Mouse (Mus musculus) midbrain, embryonic 11.5 days (tissue): Measurements from ENCODE around the gene Hoxb4. TPM values are rescaled to one million over a fixed set of nuclear protein-coding genes. Genes with fewer than 3 reads are reported as not detected.

Experiments
- ATAC-seq: fragments of 200-750 bp; cut with Nextera tagmentation; 2 replicates; pipeline ENCODE4 v1.8.0; 2017; ENCODE audit warnings: moderate TSS enrichment, moderate library complexity; ENCODE audit not compliant: low FRiP score
- DNase-seq: peaks from one replicate; pipeline ENCODE4 v3.0.0; 2015; ENCODE audit warnings: low spot score; ENCODE audit errors: missing footprints
- H3K27ac ChIP-seq: fragments of 300-500 bp; sonication (generic); 2 replicates; pipeline ENCODE4 v1.5.1; 2014; ENCODE audit warnings: low read depth, low read length
- H3K27me3 ChIP-seq: fragments of 300-500 bp; sonication (generic); 2 replicates; pipeline ENCODE4 v1.6.1; 2014; ENCODE audit warnings: mild to moderate bottlenecking, low read length, moderate library complexity, mixed read lengths; ENCODE audit not compliant: control insufficient read depth, insufficient read depth
- H3K36me3 ChIP-seq: fragments of 300-500 bp; sonication (generic); 2 replicates; pipeline ENCODE4 v1.6.1; 2014; ENCODE audit warnings: mild to moderate bottlenecking, low read length, moderate library complexity, mixed read lengths; ENCODE audit not compliant: control insufficient read depth, insufficient read depth
- H3K4me1 ChIP-seq: fragments of 300-500 bp; sonication (generic); 2 replicates; pipeline ENCODE4 v1.6.1; 2014; ENCODE audit warnings: low read length; ENCODE audit not compliant: control insufficient read depth, insufficient read depth
- H3K4me2 ChIP-seq: fragments of 300-500 bp; sonication (generic); 2 replicates; pipeline ENCODE4 v1.6.1; 2014; ENCODE audit warnings: mild to moderate bottlenecking, moderate library complexity
- H3K4me3 ChIP-seq: fragments of 300-500 bp; sonication (generic); 2 replicates; pipeline ENCODE4 v1.5.1; 2014; ENCODE audit warnings: low read depth, low read length
- H3K9ac ChIP-seq: fragments of 300-500 bp; sonication (generic); 2 replicates; pipeline ENCODE4 v1.6.1; 2014; ENCODE audit warnings: low read length
- H3K9me3 ChIP-seq: fragments of 300-500 bp; sonication (generic); 2 replicates; pipeline ENCODE4 v1.6.1; 2016; ENCODE audit warnings: low read length; ENCODE audit not compliant: control insufficient read depth
- WGBS: fragments of 180-500 bp; shearing (Covaris S2); extraction: QIAGEN DNeasy Blood & Tissue Kit; methylation state at CpG from one replicate; pipeline ENCODE4 v1.1.7; 2014; 5-methylcytosine and 5-hydroxymethylcytosine counted together
- polyA plus RNA-seq: library from polyadenylated mRNA; unstranded; fragments of >200 nt; fragmentation: Nextera tagmentation; extraction: Ambion mirVana; gene quantifications from 2 replicates; pipeline ENCODE4 v1.2.1, GENCODE M21; 2014

The Hoxb4 gene
- polyA plus RNA-seq, 1 experiment from 2014 or later: not detected

DNA sequence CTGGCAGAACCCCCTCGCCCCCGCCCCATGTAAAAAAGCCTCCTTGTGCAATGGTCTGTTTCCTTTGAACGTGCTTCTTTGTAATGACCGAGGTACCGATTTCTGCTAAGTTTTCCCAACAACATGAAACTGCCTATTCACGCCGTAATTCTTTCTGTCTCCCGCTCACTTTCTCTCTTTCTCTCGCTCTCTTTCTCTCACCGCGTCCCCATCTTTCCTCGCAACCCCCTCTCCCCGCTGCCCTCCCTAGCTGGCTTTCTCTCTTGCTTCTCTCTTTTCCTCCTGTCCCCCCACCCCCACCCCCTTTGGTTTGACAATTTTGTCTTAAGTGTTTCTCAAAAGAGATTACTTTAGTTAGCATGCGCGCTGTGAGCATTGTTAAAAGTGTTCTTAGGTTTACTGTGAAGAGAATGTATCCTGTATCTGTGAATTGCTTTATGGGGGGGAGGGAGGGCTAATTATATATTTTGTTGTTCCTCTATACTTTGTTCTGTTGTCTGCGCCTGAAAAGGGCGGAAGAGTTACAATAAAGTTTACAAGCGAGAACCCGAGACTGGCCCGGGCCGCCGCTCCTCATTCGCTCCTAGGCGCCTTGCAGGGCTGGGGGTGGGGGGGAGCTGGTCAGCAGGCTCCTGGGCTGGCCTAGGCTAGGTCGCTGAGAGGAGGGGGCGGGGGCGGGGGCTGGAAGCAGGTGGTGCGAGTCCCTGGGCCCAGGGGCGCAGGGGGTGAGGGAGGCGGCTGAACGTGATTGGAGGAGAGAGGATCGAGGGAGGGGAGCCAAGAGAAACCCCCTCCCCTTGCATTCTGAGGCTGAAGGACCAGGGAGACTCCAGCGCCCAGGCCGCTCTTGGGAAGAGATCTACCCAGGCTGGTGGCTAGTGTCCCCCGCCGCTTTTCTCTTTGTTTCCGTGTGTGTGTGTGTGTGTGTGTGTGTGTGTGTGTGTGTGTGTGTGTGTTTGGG, 33.0 kb upstream of the Hoxb4 start:
- Histone ChIP-seq H3K9me3 (no peaks in the 10 kb centered on the region), H3K36me3 (no peaks in the 10 kb centered on the region), H3K4me1 (no peaks in the 10 kb centered on the region), H3K27ac (no peak overlapping the region), H3K4me3 (no peak overlapping the region; the same call in 1 of the 2 replicates), H3K9ac (no peak overlapping the region), H3K4me2 (peak overlapping the region; percentile 39; the same call in 1 of the 2 replicates), H3K27me3 (peaks cover 100% of the 10 kb centered on the region)
- no peak for ATAC-seq
- peak; percentile 94 for DNase-seq
- WGBS: under 1% methylated on average over 37 of the region's 37 CpGs

DNA sequence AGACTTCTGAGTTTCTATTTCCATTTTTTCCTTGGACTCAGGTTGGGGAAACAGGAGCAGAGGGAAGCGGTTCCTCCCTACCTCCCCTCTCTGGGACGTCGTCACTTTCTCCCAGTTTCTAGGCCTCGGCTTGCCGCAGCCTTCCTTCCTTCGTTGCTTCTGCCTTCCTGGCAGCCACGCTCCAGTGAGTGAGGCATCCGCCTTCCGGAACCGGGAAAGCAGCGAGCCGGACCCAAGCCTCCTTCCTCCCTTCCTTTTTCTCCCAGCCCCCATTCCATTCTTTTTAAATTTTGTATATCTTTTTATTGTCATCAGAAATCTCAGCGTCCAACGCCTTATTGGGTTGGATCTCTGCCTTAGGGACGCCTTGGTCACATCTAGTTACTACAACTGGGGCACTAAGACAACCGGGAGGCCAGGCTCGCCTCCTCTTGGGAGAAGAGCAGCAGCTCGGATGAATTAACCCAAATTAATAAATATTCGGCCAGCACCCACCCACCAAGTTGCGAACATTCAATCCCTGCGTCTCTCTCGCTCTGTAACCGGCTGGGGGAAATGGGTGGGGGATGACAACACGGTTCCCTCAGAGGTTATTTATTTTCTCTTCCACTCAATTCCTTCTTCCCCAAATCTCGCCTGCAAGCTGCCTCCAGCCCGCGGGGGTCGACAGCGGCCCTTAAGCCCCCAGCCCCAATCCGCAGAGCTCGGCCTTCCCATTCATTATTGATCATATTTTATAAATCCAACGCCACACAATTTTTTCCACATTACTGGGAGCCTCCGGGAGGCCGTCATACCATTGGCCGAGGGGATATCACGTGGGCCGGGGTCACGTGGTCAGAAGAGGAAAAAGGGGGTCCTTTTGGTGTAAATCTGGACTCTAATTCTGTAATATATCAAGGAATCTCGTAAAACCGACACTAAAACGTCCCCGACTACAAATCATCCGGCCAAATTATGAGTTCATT, 32.0 kb upstream of the Hoxb4 start, which contains the start of gene Hoxb7:
Gene Hoxb7, plus strand, starts transcription at position 853 of the 968 bp plus-strand sequence.
- Histone ChIP-seq H3K4me3 (peak within 1 kb of the TSS; percentile 14; the same call in 1 of the 2 replicates), H3K27ac (no peak within 1 kb of the TSS), H3K4me1 (no peaks in the 10 kb centered on the region), H3K27me3 (peaks cover 100% of the 10 kb centered on the region), H3K9me3 (no peaks in the 10 kb centered on the region), H3K4me2 (peak within 1 kb of the TSS; percentile 11; the same call in 1 of the 2 replicates), H3K9ac (no peak within 1 kb of the TSS), H3K36me3 (no peaks in the 10 kb centered on the region)
- ATAC-seq (no peak), DNase-seq (peak; percentile 94)
- WGBS: 1% methylated on average over 43 of the region's 43 CpGs

DNA sequence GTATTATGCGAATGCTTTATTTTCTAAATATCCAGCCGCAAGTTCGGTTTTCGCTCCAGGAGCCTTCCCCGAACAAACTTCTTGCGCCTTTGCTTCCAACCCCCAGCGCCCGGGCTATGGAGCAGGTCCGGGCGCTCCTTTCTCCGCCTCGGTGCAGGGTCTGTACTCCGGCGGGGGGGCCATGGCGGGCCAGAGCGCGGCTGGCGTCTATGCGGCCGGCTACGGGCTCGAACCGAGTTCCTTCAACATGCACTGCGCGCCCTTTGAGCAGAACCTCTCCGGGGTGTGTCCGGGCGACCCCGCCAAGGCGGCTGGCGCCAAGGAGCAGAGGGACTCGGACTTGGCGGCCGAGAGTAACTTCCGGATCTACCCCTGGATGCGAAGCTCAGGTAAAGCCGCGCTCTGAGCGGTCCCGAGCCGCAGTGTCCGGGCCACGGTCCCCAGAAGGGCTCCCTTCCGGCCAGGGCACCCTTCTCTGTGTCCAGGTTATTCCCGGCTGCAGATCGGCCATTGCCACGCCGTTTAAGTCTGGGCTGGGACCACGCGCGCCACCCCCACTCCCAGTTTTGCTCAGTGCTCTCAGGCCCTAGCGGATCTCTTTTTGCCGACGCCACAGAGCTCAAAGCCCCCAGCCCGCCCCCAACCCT, 31.2 kb upstream of the Hoxb4 start:
- DNase-seq: peak; percentile 93
- peak overlapping the region; percentile 14; the same call in 1 of the 2 replicates for H3K4me3 ChIP-seq
- WGBS: 1% methylated on average over 53 of the region's 55 CpGs
- no peak for ATAC-seq
- no peaks in the 10 kb centered on the region for H3K4me1 ChIP-seq
- H3K9ac ChIP-seq: no peak overlapping the region
- no peaks in the 10 kb centered on the region for H3K9me3 ChIP-seq
- H3K27me3 ChIP-seq: peaks cover 98% of the 10 kb centered on the region
- H3K36me3 ChIP-seq: no peaks in the 10 kb centered on the region
- H3K27ac ChIP-seq: no peak overlapping the region
- peak overlapping the region; percentile 11; the same call in 1 of the 2 replicates for H3K4me2 ChIP-seq

DNA sequence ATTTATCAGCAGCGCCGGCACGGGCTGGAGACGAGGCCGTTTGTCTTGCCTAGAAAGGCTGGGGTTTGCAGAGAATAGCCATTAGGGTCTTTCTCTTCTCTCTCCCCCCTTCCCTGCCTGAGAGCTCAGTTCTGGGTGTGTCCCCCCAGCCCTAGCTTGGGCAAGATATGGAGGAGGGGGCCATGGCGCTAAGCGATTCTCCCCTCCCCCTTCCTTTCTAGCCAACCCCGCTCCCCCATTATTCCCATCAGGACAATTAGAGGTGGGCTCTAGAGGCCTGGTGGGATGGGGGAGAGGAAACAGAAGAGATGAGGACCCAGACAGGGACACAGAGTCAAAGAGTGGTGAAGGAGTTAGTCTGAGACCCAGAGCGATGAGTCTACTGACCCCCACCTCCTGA, 30.7 kb upstream of the Hoxb4 start:
- no peaks in the 10 kb centered on the region for H3K36me3 ChIP-seq
- 0% methylated on average over 9 of the region's 9 CpGs for WGBS
- no peak overlapping the region for H3K4me2 ChIP-seq
- no peak for ATAC-seq
- DNase-seq: no peak
- H3K27me3 ChIP-seq: peaks cover 98% of the 10 kb centered on the region
- H3K4me1 ChIP-seq: no peaks in the 10 kb centered on the region
- no peak overlapping the region for H3K27ac ChIP-seq
- no peak overlapping the region for H3K9ac ChIP-seq
- H3K4me3 ChIP-seq: no peak overlapping the region
- no peaks in the 10 kb centered on the region for H3K9me3 ChIP-seq

DNA sequence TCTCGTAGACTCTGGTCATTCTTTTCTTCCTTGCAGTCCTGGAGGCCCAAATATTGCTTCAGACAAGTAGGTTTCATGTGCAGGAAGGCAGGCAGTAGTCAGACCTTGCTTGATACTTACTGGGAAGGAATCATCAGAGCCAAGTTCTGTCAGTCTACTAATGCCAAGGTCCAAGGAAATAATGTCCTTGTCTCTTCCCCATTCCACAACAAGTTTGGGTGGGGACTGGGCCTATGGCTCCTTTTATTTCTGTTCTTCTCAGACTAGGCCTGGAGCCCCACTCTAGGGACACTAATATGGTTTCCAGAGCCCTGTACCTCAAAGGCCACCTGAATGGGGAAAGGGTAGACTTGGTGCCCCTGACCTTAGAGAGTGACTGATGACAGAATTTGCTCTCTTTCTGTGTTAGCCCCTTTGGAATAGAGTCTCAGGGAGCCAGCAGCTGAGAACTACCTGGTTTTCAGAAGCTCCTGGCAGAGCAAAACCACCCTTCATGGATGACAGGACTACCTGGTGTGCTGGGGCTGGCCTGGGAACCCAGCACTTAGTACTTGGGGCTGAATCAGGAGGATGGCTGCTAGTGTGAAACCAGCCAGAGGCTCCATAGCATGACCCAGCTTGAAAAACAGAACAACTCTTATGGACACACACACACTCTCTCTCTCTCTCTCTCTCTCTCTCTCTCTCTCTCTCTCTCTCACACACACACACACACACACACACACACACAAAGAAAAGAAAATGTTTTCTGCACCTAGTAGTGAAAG, 29.4 kb upstream of the Hoxb4 start:
- H3K4me1 ChIP-seq: no peaks in the 10 kb centered on the region
- ATAC-seq (no peak), DNase-seq (peak; percentile 93)
- WGBS: 16% methylated on average over 1 of the region's 1 CpGs
- no peak overlapping the region for H3K27ac ChIP-seq
- H3K9me3 ChIP-seq: no peaks in the 10 kb centered on the region
- H3K4me3 ChIP-seq: no peak overlapping the region
- no peak overlapping the region for H3K4me2 ChIP-seq
- no peak overlapping the region for H3K9ac ChIP-seq
- H3K27me3 ChIP-seq: peaks cover 98% of the 10 kb centered on the region
- no peaks in the 10 kb centered on the region for H3K36me3 ChIP-seq

DNA sequence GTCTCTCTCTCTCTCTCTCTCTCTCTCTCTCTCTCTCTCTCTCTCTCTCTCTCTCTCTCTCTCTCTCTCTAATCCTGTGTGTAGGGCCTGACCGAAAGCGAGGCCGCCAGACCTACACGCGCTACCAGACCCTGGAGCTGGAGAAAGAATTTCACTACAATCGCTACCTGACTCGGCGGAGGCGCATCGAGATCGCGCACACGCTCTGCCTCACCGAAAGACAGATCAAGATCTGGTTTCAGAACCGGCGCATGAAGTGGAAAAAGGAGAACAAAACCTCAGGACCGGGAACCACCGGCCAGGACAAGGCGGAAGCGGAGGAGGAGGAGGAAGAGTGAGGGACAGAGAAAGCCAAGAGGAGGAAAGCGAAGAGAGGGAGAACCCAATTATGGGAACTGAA, 28.8 kb upstream of the Hoxb4 start:
- Histone ChIP-seq H3K9me3 (no peaks in the 10 kb centered on the region), H3K36me3 (no peaks in the 10 kb centered on the region), H3K27ac (no peak overlapping the region), H3K4me1 (no peaks in the 10 kb centered on the region), H3K4me2 (no peak overlapping the region), H3K4me3 (no peak overlapping the region), H3K27me3 (peaks cover 98% of the 10 kb centered on the region), H3K9ac (no peak overlapping the region)
- DNase-seq: no peak
- WGBS: 2% methylated on average over 21 of the region's 21 CpGs
- no peak for ATAC-seq

DNA sequence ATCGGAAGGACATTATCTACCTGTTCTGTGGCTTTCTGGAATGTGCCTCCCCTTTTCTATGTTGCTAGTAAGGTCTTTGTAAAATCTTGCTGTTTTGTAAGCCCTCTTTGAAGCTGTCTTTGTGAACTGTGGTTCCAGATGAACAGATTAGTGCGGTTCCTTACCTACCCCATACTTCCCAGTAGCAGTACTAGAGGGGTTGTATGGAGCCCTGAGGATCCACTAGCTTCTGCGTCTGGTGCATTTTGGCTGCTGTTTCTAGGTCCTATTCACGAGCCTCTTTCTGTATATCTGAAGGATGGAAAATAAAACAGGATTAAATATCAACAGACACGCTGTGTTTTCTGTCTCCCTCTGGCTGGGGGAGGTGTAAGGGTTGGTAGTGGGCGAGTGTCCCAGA, 28.2 kb upstream of the Hoxb4 start:
- ATAC-seq (no peak), DNase-seq (peak; percentile 94)
- Histone ChIP-seq H3K27me3 (peaks cover 98% of the 10 kb centered on the region), H3K4me1 (no peaks in the 10 kb centered on the region), H3K4me2 (no peak overlapping the region), H3K9ac (no peak overlapping the region), H3K4me3 (no peak overlapping the region), H3K27ac (no peak overlapping the region), H3K36me3 (no peaks in the 10 kb centered on the region), H3K9me3 (no peaks in the 10 kb centered on the region)
- 3% methylated on average over 6 of the region's 6 CpGs for WGBS

DNA sequence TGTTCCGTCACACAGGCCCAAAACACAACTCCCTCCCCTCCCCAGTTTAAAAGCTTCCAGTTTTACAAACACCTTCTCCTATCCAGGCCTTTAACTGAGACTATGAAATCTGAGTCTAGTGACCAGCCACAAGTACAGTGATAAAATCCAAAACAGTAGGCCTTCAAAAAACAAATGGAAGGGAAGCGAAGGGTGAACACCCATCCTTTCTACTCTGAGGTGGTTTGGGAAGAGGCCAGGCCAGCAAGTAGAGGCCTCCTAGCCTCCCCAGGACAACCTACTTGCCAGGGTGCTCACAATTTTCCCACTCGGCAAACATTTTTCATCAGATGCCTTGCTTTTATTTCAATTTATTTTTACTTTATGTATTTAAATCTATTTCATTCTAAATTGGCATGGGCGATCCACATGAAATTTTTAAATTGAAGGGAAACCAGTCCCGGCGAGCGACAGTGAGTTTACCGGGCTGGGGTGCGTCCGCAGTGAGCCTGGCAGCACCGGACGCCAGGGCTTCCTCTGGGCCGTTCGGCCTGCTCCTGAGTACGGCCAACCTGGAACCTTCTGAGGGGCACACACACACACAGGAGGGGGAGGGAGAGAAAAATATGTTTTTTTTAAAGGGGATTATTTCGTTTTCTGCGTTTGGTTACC, 27.2 kb upstream of the Hoxb4 start:
- H3K36me3 ChIP-seq: no peaks in the 10 kb centered on the region
- DNase-seq (no peak), ATAC-seq (no peak)
- no peak overlapping the region for H3K27ac ChIP-seq
- no peak overlapping the region for H3K4me2 ChIP-seq
- no peak overlapping the region for H3K9ac ChIP-seq
- no peak overlapping the region for H3K4me3 ChIP-seq
- H3K27me3 ChIP-seq: peaks cover 98% of the 10 kb centered on the region
- no peaks in the 10 kb centered on the region for H3K4me1 ChIP-seq
- no peaks in the 10 kb centered on the region for H3K9me3 ChIP-seq
- 2% methylated on average over 17 of the region's 17 CpGs for WGBS
